Mouse (Mus musculus) liver, adult 2 months (tissue): Measurements from ENCODE around the gene Chst8.

ENCODE experiments used
- CTCF ChIP-seq: fragments of 200-500 bp; IDR thresholded peaks from 2 replicates; pipeline ENCODE4 v1.5.1; 2011; ENCODE audit warnings: low read depth, low read length, control low read depth
- POLR2A ChIP-seq: fragments of 200-500 bp; IDR thresholded peaks from 2 replicates; pipeline ENCODE4 v1.6.1; 2011; ENCODE audit warnings: low read length, control low read depth; ENCODE audit not compliant: insufficient read depth; ENCODE audit errors: extremely low read depth

DNA sequence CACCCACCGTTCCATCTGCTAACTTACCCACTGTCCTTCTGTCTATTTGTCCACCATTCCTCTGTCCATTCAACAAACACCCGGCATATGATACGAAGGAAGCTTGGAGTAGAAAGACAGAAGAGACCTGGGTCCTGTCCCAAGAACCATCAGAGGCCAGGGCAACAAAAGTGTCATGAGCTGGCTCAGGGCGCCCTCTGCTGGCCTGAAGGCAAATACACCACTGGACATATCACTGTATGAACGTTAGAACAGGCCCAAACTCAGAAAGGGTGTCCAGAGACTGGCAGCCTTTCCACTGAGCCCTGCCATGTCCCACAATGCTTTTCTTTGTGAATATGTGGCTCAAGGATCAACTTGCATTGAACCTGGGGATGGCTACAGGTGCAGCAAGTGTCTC is 92.9 kb downstream of the Chst8 start:
- peak; percentile 88 for TF ChIP-seq CTCF
- TF ChIP-seq POLR2A, result no peak
